Mouse (Mus musculus) embryonic facial prominence, embryonic 11.5 days (tissue): ENCODE data around the gene Ccdc174. TPM values are rescaled to one million over a fixed set of nuclear protein-coding genes. Genes with fewer than 3 reads are reported as not detected.

ENCODE experiments used
- ATAC-seq: fragments of 200-750 bp; cut with Nextera tagmentation; replicated peaks from 2 replicates; pipeline ENCODE4 v1.8.0; 2017; ENCODE audit warnings: low read depth; ENCODE audit not compliant: insufficient number of reproducible peaks, low FRiP score, low TSS enrichment
- DNase-seq: peaks from one replicate; pipeline ENCODE4 v3.0.0-alpha.2; 2015; ENCODE audit warnings: low spot score
- H3K27ac ChIP-seq: fragments of 300-500 bp; sonication (generic); replicated peaks from 2 replicates; pipeline ENCODE4 v1.5.1; 2014; ENCODE audit warnings: mild to moderate bottlenecking, low read depth, low read length, control low read depth
- H3K27me3 ChIP-seq: fragments of 300-500 bp; sonication (generic); 2 replicates; pipeline ENCODE4 v1.6.1; 2014; ENCODE audit warnings: mild to moderate bottlenecking, low read length, moderate library complexity, mixed read lengths; ENCODE audit not compliant: control insufficient read depth, insufficient read depth
- H3K36me3 ChIP-seq: fragments of 300-500 bp; sonication (generic); replicated peaks from 2 replicates; pipeline ENCODE4 v1.6.1; 2014; ENCODE audit warnings: low read depth, mild to moderate bottlenecking, low read length, moderate library complexity, mixed read lengths; ENCODE audit not compliant: control insufficient read depth, insufficient read depth
- H3K4me1 ChIP-seq: fragments of 300-500 bp; sonication (generic); 2 replicates; pipeline ENCODE4 v1.6.1; 2014; ENCODE audit warnings: low read length, mixed read lengths; ENCODE audit not compliant: control insufficient read depth, insufficient read depth
- H3K4me2 ChIP-seq: fragments of 300-500 bp; sonication (generic); 2 replicates; pipeline ENCODE4 v1.6.1; 2014; ENCODE audit warnings: low read depth, mild to moderate bottlenecking, control low read depth, low read length, moderate library complexity
- H3K4me3 ChIP-seq: fragments of 300-500 bp; sonication (generic); 2 replicates; pipeline ENCODE4 v1.5.1; 2014; ENCODE audit warnings: low read depth, low read length, control low read depth
- H3K9ac ChIP-seq: fragments of 300-500 bp; sonication (generic); replicated peaks from 2 replicates; pipeline ENCODE4 v1.6.1; 2014; ENCODE audit warnings: mild to moderate bottlenecking, control low read depth, low read length
- H3K9me3 ChIP-seq: fragments of 300-500 bp; sonication (generic); replicated peaks from 2 replicates; pipeline ENCODE4 v1.6.1; 2016; ENCODE audit warnings: mild to moderate bottlenecking, low read length, inconsistent platforms, mixed read lengths; ENCODE audit not compliant: control insufficient read depth
- WGBS: fragments of 180-500 bp; shearing (Covaris S2); extraction: QIAGEN DNeasy Blood & Tissue Kit; methylation state at CpG from one replicate; pipeline ENCODE4 v1.1.7; 2014; 5-methylcytosine and 5-hydroxymethylcytosine counted together
- polyA plus RNA-seq: library from polyadenylated mRNA; unstranded; fragments of >200 nt; fragmentation: Nextera tagmentation; extraction: Ambion mirVana; gene quantifications from 2 replicates; pipeline ENCODE4 v1.2.1, GENCODE M21; 2014

The Ccdc174 gene
- 49.0 and 52.1 TPM in 2 replicates for polyA plus RNA-seq

DNA sequence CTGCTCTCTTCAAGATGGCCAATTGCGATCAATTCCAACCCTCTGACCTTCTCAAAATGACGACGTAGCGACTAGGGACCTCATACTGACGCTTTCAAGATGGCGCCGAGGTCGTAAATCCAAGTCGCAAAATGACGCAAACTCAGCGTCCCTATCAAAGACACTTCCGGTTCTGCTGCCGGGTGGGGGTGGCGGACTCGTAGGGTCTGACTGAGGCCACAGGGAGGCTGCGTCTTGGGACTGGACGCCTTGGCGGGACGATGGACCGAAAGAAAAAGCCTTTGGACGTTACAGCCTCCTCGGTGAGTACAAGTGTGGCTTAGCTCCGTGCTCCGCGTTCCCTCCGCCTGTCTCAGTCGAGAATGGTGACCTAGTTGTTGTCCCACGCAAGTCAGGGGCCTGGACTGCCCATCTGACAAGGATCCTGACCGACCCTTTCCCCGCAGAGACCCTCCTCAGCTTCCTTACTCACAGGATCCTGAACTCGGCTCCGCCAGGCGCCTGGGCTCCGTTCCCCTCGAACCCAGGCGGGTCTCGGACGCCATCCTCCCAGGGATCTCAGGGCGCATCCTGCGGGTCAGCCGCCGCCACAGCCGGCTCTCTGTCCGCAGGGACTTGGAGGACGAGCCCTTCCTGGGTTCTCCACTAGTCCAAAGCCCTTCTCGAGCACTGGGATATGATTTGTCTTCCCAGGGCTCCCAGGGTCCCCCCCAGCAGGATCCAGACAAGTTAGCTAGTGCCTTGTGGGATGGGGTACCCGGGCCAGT, at the start of gene Ccdc174:
TSS of gene Ccdc174 (plus strand) at position 169 of the 767 bp plus-strand sequence.
- Histone ChIP-seq H3K9me3 (no peaks in the 10 kb centered on the region), H3K9ac (peak within 1 kb of the TSS; percentile 86), H3K4me2 (peak within 1 kb of the TSS; percentile 63), H3K4me3 (peak within 1 kb of the TSS; percentile 72), H3K4me1 (no peaks in the 10 kb centered on the region), H3K27ac (no peak within 1 kb of the TSS), H3K36me3 (peaks cover 4% of the 10 kb centered on the region), H3K27me3 (no peaks in the 10 kb centered on the region)
- ATAC-seq: peak; percentile 92
- peak; percentile 99 for DNase-seq
- WGBS: under 1% methylated on average over 47 of the region's 47 CpGs

DNA sequence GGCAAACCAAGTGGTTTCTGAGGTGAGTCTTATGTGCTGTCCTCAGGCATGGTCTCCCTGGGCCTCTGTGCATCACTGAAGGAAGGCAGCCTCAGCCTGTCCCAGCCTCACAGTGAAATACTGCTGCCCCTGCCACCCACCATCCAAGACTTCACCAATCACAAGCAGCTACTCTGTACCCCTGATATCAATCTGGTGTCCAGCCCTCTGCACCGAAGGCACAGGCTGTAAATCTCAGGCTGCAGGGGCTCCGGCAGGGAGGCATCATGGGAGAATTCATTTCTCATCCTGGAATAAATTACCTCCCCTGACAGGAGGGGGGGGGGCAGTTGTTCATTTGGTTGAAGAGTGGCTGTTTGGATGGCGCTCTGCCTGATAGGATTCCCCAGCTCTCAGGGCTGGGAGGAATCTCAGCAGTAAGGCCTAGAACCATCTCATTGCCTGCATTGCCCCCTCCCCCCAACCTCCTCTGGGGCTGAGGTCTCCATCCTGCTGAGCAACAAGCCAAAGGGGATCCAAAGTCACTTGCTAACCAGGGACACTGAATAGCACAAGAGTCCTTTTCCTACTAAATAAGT, 44.9 kb upstream of the Ccdc174 start:
- DNase-seq (no peak), ATAC-seq (no peak)
- no peaks in the 10 kb centered on the region for H3K9me3 ChIP-seq
- no peak overlapping the region for H3K4me2 ChIP-seq
- no peaks in the 10 kb centered on the region; the same call in 1 of the 2 replicates for H3K27me3 ChIP-seq
- H3K4me3 ChIP-seq: no peak overlapping the region
- no peaks in the 10 kb centered on the region for H3K4me1 ChIP-seq
- no peaks in the 10 kb centered on the region for H3K36me3 ChIP-seq
- WGBS: 75% methylated on average over 3 of the region's 3 CpGs
- H3K27ac ChIP-seq: no peak overlapping the region
- no peak overlapping the region for H3K9ac ChIP-seq

DNA sequence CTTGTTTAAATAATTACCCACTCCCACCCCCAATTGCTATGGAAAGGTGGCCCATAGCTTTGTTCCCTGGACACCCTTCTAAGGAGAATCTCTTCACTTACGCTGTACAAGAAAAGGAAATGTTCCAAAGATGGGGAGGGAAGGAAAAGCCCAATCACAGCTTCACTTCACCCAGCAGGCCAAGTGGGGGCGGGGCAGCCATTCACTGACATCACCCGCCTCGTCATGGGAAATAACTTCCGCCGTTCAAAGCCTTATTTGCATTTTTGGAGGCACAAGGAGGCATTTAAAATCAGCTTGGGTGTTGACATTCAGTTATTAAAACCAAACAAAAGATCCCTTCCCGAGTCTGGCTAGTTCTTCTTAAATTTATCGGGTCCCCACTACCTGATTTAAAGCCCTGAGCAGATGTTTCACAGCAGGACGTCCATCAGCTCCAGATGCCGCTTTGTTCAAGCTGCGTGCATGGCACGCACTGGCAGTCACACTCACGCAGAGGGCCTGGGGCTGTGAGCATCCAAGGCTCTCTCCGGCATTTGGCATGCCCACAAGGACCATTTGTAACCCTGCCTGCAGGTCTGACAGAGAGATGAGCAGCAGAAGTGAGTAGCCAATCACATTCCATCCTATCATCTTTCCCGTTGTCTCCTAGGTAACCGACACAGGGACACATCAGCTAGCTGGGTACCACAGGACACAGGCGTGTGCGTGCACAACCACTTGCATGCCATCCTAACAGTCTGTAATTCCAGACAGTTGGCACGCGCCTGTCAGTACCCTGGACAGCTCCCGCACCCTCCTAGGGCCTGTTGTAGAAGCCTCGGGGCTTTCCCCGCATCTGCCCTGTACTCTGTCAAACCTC, 38.6 kb upstream of the Ccdc174 start:
- Histone ChIP-seq H3K9me3 (no peaks in the 10 kb centered on the region), H3K4me2 (no peak overlapping the region), H3K36me3 (no peaks in the 10 kb centered on the region), H3K4me3 (no peak overlapping the region), H3K27ac (no peak overlapping the region), H3K9ac (no peak overlapping the region), H3K4me1 (peaks cover 7% of the 10 kb centered on the region; the same call in 1 of the 2 replicates), H3K27me3 (peaks cover 26% of the 10 kb centered on the region)
- ATAC-seq: peak; percentile 53; the same call in 1 of the 2 replicates
- WGBS: 12% methylated on average over 23 of the region's 23 CpGs
- DNase-seq: peak; percentile 87

DNA sequence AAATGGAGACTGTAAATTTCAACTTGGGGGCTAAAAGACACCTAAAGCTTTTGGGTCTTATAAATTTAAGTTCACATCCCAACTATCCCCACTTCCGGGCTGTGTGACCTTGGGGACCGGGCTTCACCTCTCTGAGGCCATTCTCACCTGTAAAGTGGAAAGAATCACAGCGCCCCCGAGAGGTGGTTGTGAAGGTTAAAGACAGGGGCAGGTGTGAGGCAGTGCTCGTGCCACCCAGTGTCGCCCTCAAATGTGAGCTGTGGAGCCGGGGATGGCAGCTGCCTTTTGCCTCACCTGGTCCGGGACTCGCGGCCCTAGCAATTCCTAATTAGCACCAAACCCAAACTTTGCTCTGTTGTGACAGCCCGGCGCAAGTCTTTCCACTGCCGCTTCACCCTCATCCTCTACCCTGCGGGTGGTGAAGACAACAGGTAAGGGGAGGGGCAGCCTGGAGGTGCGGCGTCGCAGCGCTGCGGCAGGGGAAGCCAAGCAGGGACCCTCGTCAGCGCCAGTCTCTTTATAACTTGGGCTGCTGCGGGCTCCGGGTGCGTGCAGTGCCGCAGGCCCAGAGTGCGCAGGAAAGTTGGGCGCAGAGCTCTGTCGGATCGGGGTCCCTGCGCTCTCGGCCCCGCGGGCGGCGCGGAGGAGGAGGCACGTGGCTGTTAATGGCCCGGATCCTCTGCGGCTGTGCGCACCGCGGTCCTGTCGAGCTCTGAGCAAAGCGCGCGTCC, 34.8 kb upstream of the Ccdc174 start:
- whole genome bisulfite sequencing: 3% methylated on average over 38 of the region's 46 CpGs
- Histone ChIP-seq H3K4me1 (peaks cover 7% of the 10 kb centered on the region; the same call in 1 of the 2 replicates), H3K36me3 (no peaks in the 10 kb centered on the region), H3K27me3 (peaks cover 37% of the 10 kb centered on the region), H3K27ac (no peak overlapping the region), H3K4me3 (peak overlapping the region; percentile 51), H3K9me3 (no peaks in the 10 kb centered on the region), H3K9ac (peak overlapping the region; percentile 43), H3K4me2 (peak overlapping the region; percentile 97)
- DNase-seq (no peak), ATAC-seq (no peak)

DNA sequence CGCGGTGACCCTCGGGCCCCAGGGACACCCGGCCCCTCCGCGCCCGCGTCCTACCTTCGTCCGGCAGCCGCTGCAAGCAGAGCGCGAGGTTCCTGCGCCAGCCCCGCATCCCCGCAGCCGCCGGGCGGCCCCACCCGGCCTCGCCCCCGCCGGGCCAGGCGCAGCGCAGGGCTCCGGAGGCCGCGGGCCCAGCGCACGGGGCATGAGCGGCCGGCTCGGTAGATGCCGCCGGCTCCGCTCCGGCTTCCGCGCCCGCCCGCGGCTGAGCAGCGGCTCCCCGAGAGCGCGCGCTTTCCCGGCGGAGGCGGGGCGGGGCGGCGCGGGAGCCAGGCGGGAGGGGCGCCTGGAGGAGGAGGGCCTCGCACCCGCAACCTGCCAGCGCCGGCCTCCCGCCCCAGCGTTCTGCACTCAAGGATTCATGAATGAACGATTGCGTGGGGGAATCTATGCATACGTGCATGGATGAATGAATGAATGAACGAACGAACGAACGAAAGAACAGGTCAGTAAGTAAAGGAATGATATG, 34.2 kb upstream of the Ccdc174 start:
- H3K4me1 ChIP-seq: peaks cover 7% of the 10 kb centered on the region; the same call in 1 of the 2 replicates
- no peak overlapping the region for H3K27ac ChIP-seq
- peak overlapping the region; percentile 51 for H3K4me3 ChIP-seq
- H3K27me3 ChIP-seq: peaks cover 37% of the 10 kb centered on the region
- H3K36me3 ChIP-seq: no peaks in the 10 kb centered on the region
- DNase-seq (peak; percentile 20), ATAC-seq (no peak)
- H3K9me3 ChIP-seq: no peaks in the 10 kb centered on the region
- H3K9ac ChIP-seq: peak overlapping the region; percentile 43
- peak overlapping the region; percentile 97 for H3K4me2 ChIP-seq
- WGBS: 6% methylated on average over 46 of the region's 69 CpGs

DNA sequence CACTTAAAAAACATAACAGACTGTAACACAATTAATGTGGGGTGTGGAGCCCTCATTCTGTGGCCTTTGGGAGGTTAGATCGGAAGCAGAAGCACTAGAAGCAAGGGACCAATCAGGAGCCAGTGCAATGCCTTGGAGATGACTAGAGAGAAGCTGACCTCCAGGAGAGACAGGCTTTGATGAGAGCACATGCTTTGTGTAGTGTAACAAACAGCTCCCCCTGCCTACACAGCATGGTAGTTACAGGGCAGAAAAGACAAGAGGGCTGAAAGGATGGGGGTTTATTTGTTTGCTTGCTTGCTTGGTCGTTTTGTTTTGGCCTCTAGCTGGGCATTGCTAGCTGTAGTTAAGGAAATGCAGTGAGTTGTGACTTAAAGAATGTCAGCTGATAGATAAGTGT, 25.3 kb upstream of the Ccdc174 start:
- ATAC-seq (0 out of 2 replicates have a peak, but pooled peaks have one; percentile 52), DNase-seq (peak; percentile 55)
- Histone ChIP-seq H3K9me3 (no peaks in the 10 kb centered on the region), H3K36me3 (no peaks in the 10 kb centered on the region), H3K27ac (no peak overlapping the region), H3K9ac (no peak overlapping the region), H3K4me3 (no peak overlapping the region), H3K27me3 (no peaks in the 10 kb centered on the region; the same call in 1 of the 2 replicates), H3K4me2 (no peak overlapping the region), H3K4me1 (no peaks in the 10 kb centered on the region)
- 14% methylated on average over 2 of the region's 2 CpGs for WGBS

DNA sequence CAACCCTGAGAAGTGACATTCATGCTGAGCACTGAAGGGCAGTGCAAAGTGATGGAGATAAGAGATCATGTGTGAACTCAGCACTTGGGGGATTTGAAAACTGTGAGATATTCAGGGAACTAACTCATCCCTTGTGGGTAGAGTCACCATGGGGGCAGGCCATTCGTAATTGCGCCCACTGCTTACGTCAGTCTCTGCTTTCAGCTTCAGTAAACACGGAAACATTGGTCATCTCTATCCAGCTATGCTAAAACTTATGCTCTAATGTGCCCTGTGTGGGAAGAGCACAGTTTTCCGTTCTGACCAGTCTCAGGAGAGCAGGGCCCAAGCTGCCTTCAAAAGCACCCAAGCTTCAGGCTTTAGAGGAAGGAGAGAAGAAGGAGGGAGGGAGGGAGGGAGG, 19.5 kb upstream of the Ccdc174 start:
- H3K9me3 ChIP-seq: no peaks in the 10 kb centered on the region
- DNase-seq (no peak), ATAC-seq (no peak)
- no peak overlapping the region for H3K4me2 ChIP-seq
- no peak overlapping the region for H3K27ac ChIP-seq
- 70% methylated on average over 5 of the region's 5 CpGs for WGBS
- H3K36me3 ChIP-seq: no peaks in the 10 kb centered on the region
- H3K27me3 ChIP-seq: no peaks in the 10 kb centered on the region
- no peak overlapping the region for H3K4me3 ChIP-seq
- H3K9ac ChIP-seq: no peak overlapping the region
- no peaks in the 10 kb centered on the region for H3K4me1 ChIP-seq
